Mouse (Mus musculus): Measurements from ENCODE around the gene Foxo1.

- TF ChIP-seq EP300 (IDR thresholded peaks at IDR 0.05; ENCODE audit: low read depth) = no peak
- TF ChIP-seq CTCF (IDR thresholded peaks at IDR 0.05; ENCODE audit: low read depth) = no peak
These were observed 56.9 kb downstream of the Foxo1 start for GRCm38 (mm10) chr3:52325006-52325405.
